Comparison of ENCODE assay signal across 7 mouse cellular contexts in genomic region chr4:156254361-156255077, GRCm38 (mm10). TPM values are rescaled to one million over a fixed set of nuclear protein-coding genes. Genes with fewer than 3 reads are reported as not detected.
DNase-seq lines count a peak whose midpoint lies in the region; ATAC-seq and TF ChIP-seq lines count a peak whose summit lies in the region.

No protein-coding gene starts in this region.

- WGBS in limb, embryonic 14.5 days = 3% methylated on average over 28 of the region's 30 CpGs
- 11% methylated on average over 30 of the region's 30 CpGs for WGBS in olfactory bulb, adult 2 months

- H3K4me1 ChIP-seq in erythroblast, embryonic 14.5 days (ENCODE audit: control insufficient read depth) = peaks cover 54% of the 10 kb centered on the region
- no peaks in the 10 kb centered on the region for H3K4me1 ChIP-seq in limb, embryonic 14.5 days (ENCODE audit: control insufficient read depth, insufficient read depth, low read length)
- H3K4me1 ChIP-seq in olfactory bulb, adult 2 months (ENCODE audit: control insufficient read depth, insufficient read depth, low read length) = peaks cover 8% of the 10 kb centered on the region

- H3K27me3 ChIP-seq in erythroblast, embryonic 14.5 days (ENCODE audit: control insufficient read depth) = peaks cover 17% of the 10 kb centered on the region
- peaks cover 24% of the 10 kb centered on the region for H3K27me3 ChIP-seq in limb, embryonic 14.5 days (ENCODE audit: control insufficient read depth, insufficient read depth, low read length)

- peak; percentile 36; the same call in 1 of the 2 replicates for ATAC-seq in limb, embryonic 14.5 days (ENCODE audit: low FRiP score, low read depth)

- no peak overlapping the region; the same call in 1 of the 2 replicates for H3K9ac ChIP-seq in limb, embryonic 14.5 days (ENCODE audit: low read depth, low read length, severe bottlenecking)

- H3K36me3 ChIP-seq in erythroblast, embryonic 14.5 days (ENCODE audit: control insufficient read depth) = peaks cover 36% of the 10 kb centered on the region
- H3K36me3 ChIP-seq in limb, embryonic 14.5 days (ENCODE audit: control insufficient read depth, insufficient read depth, low read length) = no peaks in the 10 kb centered on the region

- H3K4me3 ChIP-seq in erythroblast, embryonic 14.5 days (replicated peaks) = peak overlapping the region; percentile 86
- peak overlapping the region; percentile 4; the same call in 1 of the 2 replicates for H3K4me3 ChIP-seq in limb, embryonic 14.5 days (replicated peaks; ENCODE audit: low read length)
- peak overlapping the region; percentile 26; the same call in 1 of the 2 replicates for H3K4me3 ChIP-seq in olfactory bulb, adult 2 months (ENCODE audit: insufficient read depth, low read depth, low read length)

- no peaks in the 10 kb centered on the region for H3K9me3 ChIP-seq in erythroblast, embryonic 14.5 days (ENCODE audit: control insufficient read depth, low read length)
- H3K9me3 ChIP-seq in limb, embryonic 14.5 days (ENCODE audit: control insufficient read depth, low read length) = no peaks in the 10 kb centered on the region

- peak; percentile 26 for DNase-seq in thymus, postnatal 14 days
- no peak for DNase-seq in thymus, postnatal 10 days (ENCODE audit: low spot score in 2 of 2)
- no peak for DNase-seq in limb, embryonic 14.5 days (ENCODE audit: low spot score)
- DNase-seq in right cerebral cortex, adult 18-20 months = no peak
- no peak for DNase-seq in frontal cortex, postnatal 25 days (ENCODE audit: low spot score in 2 of 2)

- H3K27ac ChIP-seq in limb, embryonic 14.5 days (replicated peaks; ENCODE audit: low read depth, low read length) = no peak overlapping the region
- H3K27ac ChIP-seq in olfactory bulb, adult 2 months (ENCODE audit: insufficient read depth, low read depth, low read length) = no peak overlapping the region

- TF ChIP-seq CTCF in olfactory bulb, adult 2 months (IDR thresholded peaks at IDR 0.05; ENCODE audit: insufficient read depth, low read depth, low read length) = no peak

- H3K4me2 ChIP-seq in limb, embryonic 14.5 days (replicated peaks; ENCODE audit: low read depth, low read length, severe bottlenecking) = no peak overlapping the region; the same call in 1 of the 2 replicates

- no peak for TF ChIP-seq POLR2A in limb, embryonic 14.5 days (IDR thresholded peaks at IDR 0.05; ENCODE audit: borderline replicate concordance, extremely low read depth, insufficient read depth, insufficient read length)
- no peak for TF ChIP-seq POLR2A in olfactory bulb, adult 2 months (IDR thresholded peaks at IDR 0.05; ENCODE audit: insufficient read depth, low read depth, low read length)

RNA-seq across cellular contexts. Expression of gene Samd11, which starts 0.9 kb away (rescaled TPM):
- 72.2 and 81.7 TPM in 2 replicates for polyA plus RNA-seq in erythroblast, embryonic 14.5 days (2012)
- 0.58 and 0.78 TPM in 2 replicates for polyA plus RNA-seq in limb, embryonic 14.5 days (2012; rRNA removed)
- polyA plus RNA-seq in limb, embryonic 14.5 days (2014; fragmentation: Nextera tagmentation; extraction: Ambion mirVana) = 0.12 and 0.43 TPM in 2 replicates
- not detected in 2 replicates for polyA plus RNA-seq in olfactory bulb, adult 2 months (2012; ENCODE audit: insufficient read depth, insufficient read length, low replicate concordance, missing spikeins)

RNA-seq across cellular contexts. Expression of gene Noc2l, which starts 18.7 kb away (rescaled TPM):
- polyA plus RNA-seq in erythroblast, embryonic 14.5 days (2012) = 2.9 and 3.0 TPM in 2 replicates
- polyA plus RNA-seq in limb, embryonic 14.5 days (2012; rRNA removed) = 130 and 147 TPM in 2 replicates
- 61.2 and 62.7 TPM in 2 replicates for polyA plus RNA-seq in limb, embryonic 14.5 days (2014; fragmentation: Nextera tagmentation; extraction: Ambion mirVana)
- not detected in 2 replicates for polyA plus RNA-seq in olfactory bulb, adult 2 months (2012; ENCODE audit: insufficient read depth, insufficient read length, low replicate concordance, missing spikeins)

RNA-seq across cellular contexts. Expression of gene Plekhn1, which starts 19.9 kb away (rescaled TPM):
- 1.5 and 2.4 TPM in 2 replicates for polyA plus RNA-seq in erythroblast, embryonic 14.5 days (2012)
- polyA plus RNA-seq in limb, embryonic 14.5 days (2012; rRNA removed) = 104 and 133 TPM in 2 replicates
- 32.2 and 36.6 TPM in 2 replicates for polyA plus RNA-seq in limb, embryonic 14.5 days (2014; fragmentation: Nextera tagmentation; extraction: Ambion mirVana)
- 117 TPM in 1 of 2 replicates, not detected in the other for polyA plus RNA-seq in olfactory bulb, adult 2 months (2012; ENCODE audit: insufficient read depth, insufficient read length, low replicate concordance, missing spikeins)

RNA-seq across cellular contexts. Expression of gene Perm1, which starts 38.9 kb away (rescaled TPM):
- not detected in 2 replicates for polyA plus RNA-seq in erythroblast, embryonic 14.5 days (2012)
- 0.25 and 0.54 TPM in 2 replicates for polyA plus RNA-seq in limb, embryonic 14.5 days (2012; rRNA removed)
- polyA plus RNA-seq in limb, embryonic 14.5 days (2014; fragmentation: Nextera tagmentation; extraction: Ambion mirVana) = 1.0 and 1.2 TPM in 2 replicates
- not detected in 2 replicates for polyA plus RNA-seq in olfactory bulb, adult 2 months (2012; ENCODE audit: insufficient read depth, insufficient read length, low replicate concordance, missing spikeins)

RNA-seq across cellular contexts. Expression of gene AW011738, which starts 51.4 kb away (rescaled TPM):
- 0.13 and 0.15 TPM in 2 replicates for polyA plus RNA-seq in erythroblast, embryonic 14.5 days (2012)
- 2.2 and 2.4 TPM in 2 replicates for polyA plus RNA-seq in limb, embryonic 14.5 days (2012; rRNA removed)
- 0.41 and 1.4 TPM in 2 replicates for polyA plus RNA-seq in limb, embryonic 14.5 days (2014; fragmentation: Nextera tagmentation; extraction: Ambion mirVana)
- polyA plus RNA-seq in olfactory bulb, adult 2 months (2012; ENCODE audit: insufficient read depth, insufficient read length, low replicate concordance, missing spikeins) = not detected in 2 replicates

Comparison
In these comparisons a context has a peak if more than half of its experiments do, and no peak if none do; other contexts are left out.
1. H3K4me3 ChIP-seq: peak in every context shown above with its lines; median percentile 86 in erythroblast, embryonic 14.5 days; 26 in olfactory bulb, adult 2 months; 4 in limb, embryonic 14.5 days.
2. RNA of gene Samd11, which starts 0.9 kb away (polyA plus RNA-seq): 72.2 to 81.7 TPM in erythroblast, embryonic 14.5 days; 0.12 to 0.78 TPM in limb, embryonic 14.5 days and not detected in olfactory bulb, adult 2 months; every median in the first group is over 10 times any median in the second.
3. RNA of gene Noc2l, which starts 18.7 kb away (polyA plus RNA-seq): 61.2 to 147 TPM in limb, embryonic 14.5 days and not detected in olfactory bulb, adult 2 months; 2.9 to 3.0 TPM in erythroblast, embryonic 14.5 days; every median in the first group is over 10 times any median in the second.